Mouse (Mus musculus): ENCODE data around the gene Acox3.

DNA sequence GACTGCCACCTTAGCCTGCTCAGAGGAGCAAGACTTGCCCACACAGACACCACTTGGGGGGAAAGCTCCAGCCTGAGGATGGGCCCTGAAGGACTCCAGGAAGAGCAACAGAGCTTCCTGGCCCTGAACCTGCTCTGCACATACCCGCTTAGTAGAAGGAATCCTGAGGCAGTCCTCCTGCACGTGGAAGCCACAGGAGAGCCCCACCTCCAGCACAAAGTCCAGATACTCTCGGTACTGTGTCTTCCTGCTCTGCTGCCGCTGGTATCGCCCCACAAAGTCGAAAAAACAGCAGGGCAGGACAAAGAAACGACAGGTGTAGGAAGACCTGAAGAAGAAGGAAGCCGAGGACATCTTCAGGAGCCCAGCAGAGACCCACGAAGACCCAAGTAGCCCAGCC lies 17.6 kb upstream of the Acox3 start:
- TF ChIP-seq CTCF (IDR thresholded peaks at IDR 0.05; ENCODE audit: low read depth, low read length) (no peak), POLR2A (IDR thresholded peaks at IDR 0.05; ENCODE audit: insufficient read depth, low read length) (no peak)

All from ES-Bruce4 (cell line).